ENCODE assay signal across 24 mouse cellular contexts in the genomic region with DNA sequence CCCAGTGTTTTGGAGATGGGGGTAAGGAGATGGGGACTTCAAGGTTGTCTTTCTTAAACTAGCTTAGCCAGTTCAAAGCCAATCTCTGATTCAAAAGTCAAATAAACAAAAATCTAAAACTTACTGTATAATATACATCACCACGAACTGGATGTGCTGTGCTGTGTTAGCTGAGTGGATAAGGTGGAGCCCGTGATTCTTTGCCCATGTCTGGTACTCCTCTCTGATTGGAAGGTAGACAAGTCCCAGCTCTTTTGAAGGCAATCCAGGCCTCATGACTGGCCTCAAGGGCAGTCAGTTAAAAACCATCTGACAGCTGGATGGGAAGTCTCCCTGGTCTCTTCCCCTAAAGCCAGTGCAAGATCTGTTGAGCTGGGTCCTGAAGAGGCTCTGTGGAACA. TPM values are rescaled to one million over a fixed set of nuclear protein-coding genes. Genes with fewer than 3 reads are reported as not detected.
"Had no signal": no experiment of that assay in that cellular context is flagged by ENCODE, and none has a peak within 500 bp of the region (broad histone marks: within the 10 kb centered on the region; RNA-seq: fewer than 3 reads in every experiment).

No protein-coding gene starts in this region.

- H3K9ac ChIP-seq: liver, postnatal 0 days; lung, embryonic 15.5 days; midbrain, embryonic 12.5 days; neural tube, embryonic 13.5 days; neural tube, embryonic 15.5 days; stomach, embryonic 15.5 days had no signal

- ATAC-seq: liver, postnatal 0 days; lung, postnatal 0 days; midbrain, embryonic 16.5 days had no signal

- H3K9me3 ChIP-seq: lung, embryonic 15.5 days; neural tube, embryonic 13.5 days; neural tube, embryonic 15.5 days; stomach, embryonic 15.5 days had no signal

- H3K4me2 ChIP-seq: lung, embryonic 15.5 days; midbrain, embryonic 12.5 days; neural tube, embryonic 13.5 days; neural tube, embryonic 15.5 days; stomach, embryonic 15.5 days had no signal

- H3K4me3 ChIP-seq: lung, embryonic 15.5 days; megakaryocyte, embryonic 14.5 days; midbrain, embryonic 10.5 days; midbrain, embryonic 12.5 days; myocyte; neural tube, embryonic 13.5 days; neural tube, embryonic 15.5 days; stomach, embryonic 15.5 days had no signal

- DNase-seq: liver, postnatal 0 days; lung, adult 2 months; lung, postnatal 14 days; lung, postnatal 36 days; midbrain, embryonic 14.5 days; retina, postnatal 1 day; right cerebral cortex, adult 18-20 months; right cerebral cortex, postnatal 25 days; right cerebral cortex, postnatal 4 days; thymus, adult 2 months; thymus, postnatal 25 days; thymus, postnatal 4 days had no signal

- H3K27me3 ChIP-seq: lung, embryonic 15.5 days; megakaryocyte, embryonic 14.5 days; stomach, embryonic 15.5 days had no signal

- H3K36me3 ChIP-seq: lung, embryonic 15.5 days; midbrain, embryonic 10.5 days; midbrain, embryonic 12.5 days; neural tube, embryonic 13.5 days; neural tube, embryonic 15.5 days; stomach, embryonic 15.5 days had no signal

- H3K27ac ChIP-seq: lung, embryonic 15.5 days; macrophage; midbrain, embryonic 10.5 days; midbrain, embryonic 12.5 days; neural tube, embryonic 13.5 days; neural tube, embryonic 15.5 days; stomach, embryonic 15.5 days; stomach, postnatal 0 days had no signal

RNA-seq across cellular contexts. Expression of a gene that starts 34.3 kb away (rescaled TPM):
- polyA plus RNA-seq: macrophage had no signal
